Mouse (Mus musculus): ENCODE data around the gene Gzf1. TPM values are rescaled to one million over a fixed set of nuclear protein-coding genes. Genes with fewer than 3 reads are reported as not detected.
A peak's percentile ranks its signal among the peaks of the same experiment; 100 is the strongest.

The Gzf1 gene
- polyA plus RNA-seq (2014; fragmentation: Nextera tagmentation; extraction: Ambion mirVana), result 17.9 and 21.6 TPM in 2 replicates

- ATAC-seq (replicated peaks; ENCODE audit: low FRiP score, low TSS enrichment, low read depth), result peak; percentile 93
These were observed at the start of gene Gzf1 for GRCm38 (mm10) chr2:148680775-148681291. Gene Gzf1 (plus strand): TSS chr2:148681023.

GRCm38 (mm10) chr2:148631602-148632001 is 49.2 kb upstream of the Gzf1 start:
- no peaks in the 10 kb centered on the region for H3K27me3 ChIP-seq (replicated peaks; ENCODE audit: control insufficient read depth, insufficient read depth, low read length)
- no peaks in the 10 kb centered on the region for H3K4me1 ChIP-seq (replicated peaks; ENCODE audit: control insufficient read depth, insufficient read depth, low read length)
- no peak overlapping the region for H3K4me2 ChIP-seq (ENCODE audit: low read length)
- ATAC-seq (replicated peaks; ENCODE audit: low FRiP score, low TSS enrichment, low read depth) (no peak), DNase-seq (ENCODE audit: low spot score) (no peak)
- no peak overlapping the region for H3K4me3 ChIP-seq (ENCODE audit: low read depth, low read length)
- H3K9ac ChIP-seq (ENCODE audit: low read length), result no peak overlapping the region
- H3K36me3 ChIP-seq (ENCODE audit: control insufficient read depth, insufficient read depth, low read length), result no peaks in the 10 kb centered on the region
- H3K9me3 ChIP-seq (ENCODE audit: control insufficient read depth, low read length), result no peaks in the 10 kb centered on the region
- no peak overlapping the region for H3K27ac ChIP-seq (ENCODE audit: low read depth)
- WGBS, result 92% methylated on average over 3 of the region's 3 CpGs

More at GRCm38 (mm10) chr2:148680775-148681291, at the start of gene Gzf1:
- peaks cover 26% of the 10 kb centered on the region for H3K4me1 ChIP-seq (replicated peaks; ENCODE audit: control insufficient read depth, insufficient read depth, low read length)
- peak within 1 kb of the TSS; percentile 76 for H3K9ac ChIP-seq (ENCODE audit: low read length)
- peak; percentile 97 for DNase-seq (ENCODE audit: low spot score)
- H3K27ac ChIP-seq (ENCODE audit: low read depth), result peak within 1 kb of the TSS; percentile 90
- peak within 1 kb of the TSS; percentile 78 for H3K4me3 ChIP-seq (ENCODE audit: low read depth, low read length)
- H3K27me3 ChIP-seq (replicated peaks; ENCODE audit: control insufficient read depth, insufficient read depth, low read length), result no peaks in the 10 kb centered on the region
- under 1% methylated on average over 39 of the region's 39 CpGs for WGBS
- no peaks in the 10 kb centered on the region for H3K9me3 ChIP-seq (ENCODE audit: control insufficient read depth, low read length)
- peaks cover 36% of the 10 kb centered on the region for H3K36me3 ChIP-seq (ENCODE audit: control insufficient read depth, insufficient read depth, low read length)
- peak within 1 kb of the TSS; percentile 92 for H3K4me2 ChIP-seq (ENCODE audit: low read length)

GRCm38 (mm10) chr2:148634466-148634865 is 46.4 kb upstream of the Gzf1 start:
- H3K4me3 ChIP-seq (ENCODE audit: low read depth, low read length), result no peak overlapping the region
- H3K4me2 ChIP-seq (ENCODE audit: low read length), result no peak overlapping the region
- H3K4me1 ChIP-seq (replicated peaks; ENCODE audit: control insufficient read depth, insufficient read depth, low read length), result no peaks in the 10 kb centered on the region
- no peaks in the 10 kb centered on the region for H3K27me3 ChIP-seq (replicated peaks; ENCODE audit: control insufficient read depth, insufficient read depth, low read length)
- WGBS, result 87% methylated on average over 4 of the region's 4 CpGs
- DNase-seq (ENCODE audit: low spot score), result no peak
- H3K36me3 ChIP-seq (ENCODE audit: control insufficient read depth, insufficient read depth, low read length), result no peaks in the 10 kb centered on the region
- no peaks in the 10 kb centered on the region for H3K9me3 ChIP-seq (ENCODE audit: control insufficient read depth, low read length)
- no peak for ATAC-seq (replicated peaks; ENCODE audit: low FRiP score, low TSS enrichment, low read depth)
- no peak overlapping the region for H3K27ac ChIP-seq (ENCODE audit: low read depth)
- H3K9ac ChIP-seq (ENCODE audit: low read length), result no peak overlapping the region

GRCm38 (mm10) chr2:148642610-148643370 is 38.0 kb upstream of the Gzf1 start:
- Histone ChIP-seq H3K27ac (ENCODE audit: low read depth) (no peak overlapping the region), H3K27me3 (replicated peaks; ENCODE audit: control insufficient read depth, insufficient read depth, low read length) (no peaks in the 10 kb centered on the region), H3K4me3 (ENCODE audit: low read depth, low read length) (no peak overlapping the region), H3K9me3 (ENCODE audit: control insufficient read depth, low read length) (no peaks in the 10 kb centered on the region), H3K4me1 (replicated peaks; ENCODE audit: control insufficient read depth, insufficient read depth, low read length) (no peaks in the 10 kb centered on the region), H3K4me2 (ENCODE audit: low read length) (no peak overlapping the region), H3K36me3 (ENCODE audit: control insufficient read depth, insufficient read depth, low read length) (no peaks in the 10 kb centered on the region), H3K9ac (ENCODE audit: low read length) (no peak overlapping the region)
- ATAC-seq (replicated peaks; ENCODE audit: low FRiP score, low TSS enrichment, low read depth), result no peak
- DNase-seq (ENCODE audit: low spot score), result no peak
- 68% methylated on average over 1 of the region's 1 CpGs for WGBS

GRCm38 (mm10) chr2:148644421-148645000 is 36.3 kb upstream of the Gzf1 start:
- Histone ChIP-seq H3K4me1 (replicated peaks; ENCODE audit: control insufficient read depth, insufficient read depth, low read length) (no peaks in the 10 kb centered on the region), H3K27me3 (replicated peaks; ENCODE audit: control insufficient read depth, insufficient read depth, low read length) (no peaks in the 10 kb centered on the region), H3K9me3 (ENCODE audit: control insufficient read depth, low read length) (no peaks in the 10 kb centered on the region), H3K4me3 (ENCODE audit: low read depth, low read length) (no peak overlapping the region), H3K27ac (ENCODE audit: low read depth) (no peak overlapping the region), H3K36me3 (ENCODE audit: control insufficient read depth, insufficient read depth, low read length) (no peaks in the 10 kb centered on the region), H3K4me2 (ENCODE audit: low read length) (no peak overlapping the region), H3K9ac (ENCODE audit: low read length) (no peak overlapping the region)
- no peak for ATAC-seq (replicated peaks; ENCODE audit: low FRiP score, low TSS enrichment, low read depth)
- DNase-seq (ENCODE audit: low spot score), result no peak
- 88% methylated on average over 6 of the region's 6 CpGs for WGBS

GRCm38 (mm10) chr2:148650587-148651357 is 30.1 kb upstream of the Gzf1 start:
- ATAC-seq (replicated peaks; ENCODE audit: low FRiP score, low TSS enrichment, low read depth) (no peak), DNase-seq (ENCODE audit: low spot score) (no peak)
- H3K4me2 ChIP-seq (ENCODE audit: low read length), result no peak overlapping the region
- H3K27ac ChIP-seq (ENCODE audit: low read depth), result no peak overlapping the region
- no peak overlapping the region for H3K4me3 ChIP-seq (ENCODE audit: low read depth, low read length)
- no peaks in the 10 kb centered on the region for H3K4me1 ChIP-seq (replicated peaks; ENCODE audit: control insufficient read depth, insufficient read depth, low read length)
- H3K36me3 ChIP-seq (ENCODE audit: control insufficient read depth, insufficient read depth, low read length), result no peaks in the 10 kb centered on the region
- no peaks in the 10 kb centered on the region for H3K27me3 ChIP-seq (replicated peaks; ENCODE audit: control insufficient read depth, insufficient read depth, low read length)
- H3K9me3 ChIP-seq (ENCODE audit: control insufficient read depth, low read length), result no peaks in the 10 kb centered on the region
- H3K9ac ChIP-seq (ENCODE audit: low read length), result no peak overlapping the region
- WGBS, result 44% methylated on average over 3 of the region's 3 CpGs

GRCm38 (mm10) chr2:148654961-148655360 is 25.9 kb upstream of the Gzf1 start:
- Histone ChIP-seq H3K9me3 (ENCODE audit: control insufficient read depth, low read length) (no peaks in the 10 kb centered on the region), H3K27me3 (replicated peaks; ENCODE audit: control insufficient read depth, insufficient read depth, low read length) (no peaks in the 10 kb centered on the region), H3K4me3 (ENCODE audit: low read depth, low read length) (no peak overlapping the region), H3K36me3 (ENCODE audit: control insufficient read depth, insufficient read depth, low read length) (no peaks in the 10 kb centered on the region), H3K4me2 (ENCODE audit: low read length) (no peak overlapping the region), H3K27ac (ENCODE audit: low read depth) (no peak overlapping the region), H3K9ac (ENCODE audit: low read length) (no peak overlapping the region), H3K4me1 (replicated peaks; ENCODE audit: control insufficient read depth, insufficient read depth, low read length) (no peaks in the 10 kb centered on the region)
- WGBS, result under 1% methylated on average over 3 of the region's 3 CpGs
- DNase-seq (ENCODE audit: low spot score) (peak; percentile 63), ATAC-seq (replicated peaks; ENCODE audit: low FRiP score, low TSS enrichment, low read depth) (0 out of 2 replicates have a peak, but pooled peaks have one; percentile 66)

GRCm38 (mm10) chr2:148663458-148663857 is 17.4 kb upstream of the Gzf1 start:
- no peaks in the 10 kb centered on the region for H3K36me3 ChIP-seq (ENCODE audit: control insufficient read depth, insufficient read depth, low read length)
- H3K27ac ChIP-seq (ENCODE audit: low read depth), result no peak overlapping the region
- no peaks in the 10 kb centered on the region for H3K4me1 ChIP-seq (replicated peaks; ENCODE audit: control insufficient read depth, insufficient read depth, low read length)
- no peaks in the 10 kb centered on the region for H3K27me3 ChIP-seq (replicated peaks; ENCODE audit: control insufficient read depth, insufficient read depth, low read length)
- 95% methylated on average over 1 of the region's 1 CpGs for WGBS
- no peaks in the 10 kb centered on the region for H3K9me3 ChIP-seq (ENCODE audit: control insufficient read depth, low read length)
- no peak overlapping the region for H3K4me3 ChIP-seq (ENCODE audit: low read depth, low read length)
- ATAC-seq (replicated peaks; ENCODE audit: low FRiP score, low TSS enrichment, low read depth) (no peak), DNase-seq (ENCODE audit: low spot score) (no peak)
- H3K4me2 ChIP-seq (ENCODE audit: low read length), result no peak overlapping the region
- H3K9ac ChIP-seq (ENCODE audit: low read length), result no peak overlapping the region

All from intestine, embryonic 14.5 days (tissue).